Mouse (Mus musculus): ENCODE results near the gene Il23a.

Il23a gene

DNA sequence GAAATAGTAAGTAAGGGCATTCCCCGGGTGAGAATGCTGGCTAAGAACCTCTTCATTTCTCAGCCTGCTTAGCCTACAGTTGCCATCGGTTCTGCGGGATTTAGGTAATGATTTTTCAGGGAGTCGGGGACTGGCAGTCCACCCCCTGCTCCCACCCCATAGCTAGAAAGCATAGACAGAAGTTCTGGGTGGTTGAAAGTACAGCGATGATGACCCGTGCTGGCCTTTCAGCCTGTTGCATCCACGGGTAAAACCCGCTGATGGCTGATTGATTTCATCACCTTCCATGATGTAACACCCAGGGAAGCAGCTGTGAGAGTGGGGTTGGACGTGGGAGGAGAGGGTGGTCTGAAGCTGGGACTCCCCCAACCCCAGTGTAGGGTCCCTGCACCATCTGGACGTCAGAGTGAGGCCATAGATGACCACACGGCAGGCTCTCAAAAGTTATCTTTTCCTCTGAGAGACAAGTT lies at the start of gene Il23a:
Gene Il23a (minus strand): TSS at position 51 of the 470 bp plus-strand sequence.
- no peak for DNase-seq (ENCODE audit: low read depth, low spot score)

- peak; percentile 68 for DNase-seq (ENCODE audit: low read depth, low spot score)
These were observed 49.0 kb upstream of the Il23a start for GRCm38 (mm10) chr10:128347541-128347940.

GRCm38 (mm10) chr10:128344568-128345275 lies 46.2 kb upstream of the Il23a start:
- peak; percentile 94 for DNase-seq (ENCODE audit: low read depth, low spot score)

GRCm38 (mm10) chr10:128343436-128343835 lies 44.9 kb upstream of the Il23a start:
- DNase-seq (ENCODE audit: low read depth, low spot score), result no peak

DNA sequence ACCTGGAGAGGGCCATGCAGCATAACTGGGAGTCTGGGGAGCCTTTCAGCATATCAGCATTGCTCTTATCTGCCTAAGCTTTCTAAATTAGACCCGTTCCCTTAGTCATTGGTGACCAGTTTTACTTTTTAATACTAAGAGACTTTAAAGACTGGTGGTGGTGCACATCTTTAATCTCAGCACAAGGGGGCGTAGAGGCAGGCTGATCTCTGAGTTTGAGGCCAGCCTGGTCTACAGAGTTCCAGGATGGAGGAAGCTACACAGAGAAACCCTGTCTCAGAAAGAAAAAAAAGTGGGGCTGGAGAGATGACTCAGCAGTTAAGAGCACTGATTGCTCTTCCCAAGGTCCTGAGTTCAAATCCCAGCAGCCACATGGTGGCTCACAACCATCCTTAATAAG lies 41.7 kb upstream of the Il23a start:
- peak; percentile 84 for DNase-seq (ENCODE audit: low read depth, low spot score)

DNA sequence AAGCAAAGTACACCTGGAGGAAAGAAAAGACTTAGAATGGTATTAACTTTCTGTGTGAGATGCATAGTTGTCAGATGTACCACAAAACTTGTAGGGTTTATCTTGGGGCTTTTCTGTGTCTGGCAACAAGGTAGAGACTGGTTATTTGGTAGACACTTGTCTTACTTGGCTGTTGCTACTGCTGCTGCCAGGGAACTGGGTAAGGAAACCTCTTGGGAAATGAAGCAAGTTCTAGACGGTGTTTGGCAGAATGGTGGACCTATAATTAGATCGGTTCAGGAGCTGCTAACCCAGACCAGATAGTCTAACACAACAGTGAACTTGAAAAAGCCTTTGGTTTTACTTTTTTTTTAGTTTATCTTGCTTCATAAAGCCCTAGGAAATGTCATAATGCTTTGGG lies 40.4 kb upstream of the Il23a start:
- no peak for DNase-seq (ENCODE audit: low read depth, low spot score)

- peak; percentile 38 for DNase-seq (ENCODE audit: low read depth, low spot score)
These were observed 39.9 kb upstream of the Il23a start for GRCm38 (mm10) chr10:128338415-128338814.

GRCm38 (mm10) chr10:128337306-128338181 lies 39.0 kb upstream of the Il23a start, which contains the start of gene Cs:
Gene Cs, plus strand, starts transcription at chr10:128337734.
- DNase-seq (ENCODE audit: low read depth, low spot score), result peak; percentile 99

DNA sequence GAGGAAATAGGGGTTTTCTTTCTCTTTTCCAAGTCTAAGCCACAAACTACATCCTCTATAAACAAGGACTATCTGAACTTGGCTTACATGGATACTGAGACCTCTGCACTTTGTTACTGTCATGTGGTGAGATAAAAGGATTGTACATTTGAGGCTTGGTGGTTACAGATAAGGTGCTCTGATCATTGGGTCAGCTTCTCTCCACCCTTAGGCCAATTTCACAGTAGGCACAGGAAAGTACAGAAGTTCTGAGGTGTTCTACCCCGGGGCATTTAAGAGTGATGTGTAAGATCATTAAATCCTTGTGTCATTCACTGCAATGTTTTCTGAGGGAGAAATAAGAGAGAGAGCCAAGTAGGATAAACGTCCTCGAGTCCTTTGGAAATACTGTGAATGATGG lies 38.0 kb upstream of the Il23a start:
- no peak for DNase-seq (ENCODE audit: low read depth, low spot score)

- no peak for DNase-seq (ENCODE audit: low read depth, low spot score)
These were observed 37.6 kb upstream of the Il23a start for GRCm38 (mm10) chr10:128336195-128336594.

- DNase-seq (ENCODE audit: low read depth, low spot score), result peak; percentile 84
These were observed 37.0 kb upstream of the Il23a start for GRCm38 (mm10) chr10:128335582-128335981.

- DNase-seq (ENCODE audit: low read depth, low spot score), result peak; percentile 28
These were observed 34.1 kb upstream of the Il23a start for GRCm38 (mm10) chr10:128332358-128333249.

DNA sequence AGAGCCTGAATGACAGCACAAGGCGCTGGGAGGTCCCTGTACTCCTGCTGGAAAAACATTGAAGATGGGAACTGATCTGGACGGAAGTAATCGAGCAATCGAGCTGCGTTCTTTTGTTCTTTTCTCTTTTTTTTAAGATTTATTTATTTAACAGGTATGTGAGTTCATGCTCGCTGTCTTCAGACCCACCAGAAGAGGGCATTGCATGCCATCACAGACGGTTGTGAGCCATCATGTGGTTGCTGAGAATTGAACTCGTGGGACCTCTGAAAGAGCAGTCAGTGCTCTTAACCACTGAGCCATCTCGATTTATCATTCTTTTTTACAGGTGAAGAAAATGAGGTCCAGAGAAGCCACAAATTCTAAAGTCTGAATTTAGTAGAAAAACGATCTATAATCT lies 29.1 kb upstream of the Il23a start:
- peak; percentile 65 for DNase-seq (ENCODE audit: low read depth, low spot score)

DNA sequence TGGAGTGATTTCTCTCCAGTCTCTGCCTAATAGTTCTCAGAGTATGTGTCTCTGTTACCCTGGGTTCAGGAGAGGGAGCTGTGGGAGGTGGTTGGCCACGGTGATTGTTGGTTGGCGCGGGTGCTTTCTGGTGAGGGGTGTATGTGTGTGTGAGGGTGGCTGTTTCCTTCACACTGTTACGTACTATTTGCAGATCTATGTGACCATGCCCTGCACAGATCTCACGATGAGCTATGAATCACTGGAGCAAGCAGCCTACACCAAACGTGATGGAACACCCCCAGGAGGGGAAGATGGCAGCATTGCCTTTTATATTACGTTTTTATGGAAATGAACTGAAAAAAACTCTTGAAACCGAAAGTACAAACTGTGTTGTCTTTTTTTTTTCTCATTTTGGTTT lies 28.3 kb upstream of the Il23a start:
- DNase-seq (ENCODE audit: low read depth, low spot score), result no peak

- DNase-seq (ENCODE audit: low read depth, low spot score), result no peak
These were observed 25.0 kb upstream of the Il23a start for GRCm38 (mm10) chr10:128323516-128323915.

DNA sequence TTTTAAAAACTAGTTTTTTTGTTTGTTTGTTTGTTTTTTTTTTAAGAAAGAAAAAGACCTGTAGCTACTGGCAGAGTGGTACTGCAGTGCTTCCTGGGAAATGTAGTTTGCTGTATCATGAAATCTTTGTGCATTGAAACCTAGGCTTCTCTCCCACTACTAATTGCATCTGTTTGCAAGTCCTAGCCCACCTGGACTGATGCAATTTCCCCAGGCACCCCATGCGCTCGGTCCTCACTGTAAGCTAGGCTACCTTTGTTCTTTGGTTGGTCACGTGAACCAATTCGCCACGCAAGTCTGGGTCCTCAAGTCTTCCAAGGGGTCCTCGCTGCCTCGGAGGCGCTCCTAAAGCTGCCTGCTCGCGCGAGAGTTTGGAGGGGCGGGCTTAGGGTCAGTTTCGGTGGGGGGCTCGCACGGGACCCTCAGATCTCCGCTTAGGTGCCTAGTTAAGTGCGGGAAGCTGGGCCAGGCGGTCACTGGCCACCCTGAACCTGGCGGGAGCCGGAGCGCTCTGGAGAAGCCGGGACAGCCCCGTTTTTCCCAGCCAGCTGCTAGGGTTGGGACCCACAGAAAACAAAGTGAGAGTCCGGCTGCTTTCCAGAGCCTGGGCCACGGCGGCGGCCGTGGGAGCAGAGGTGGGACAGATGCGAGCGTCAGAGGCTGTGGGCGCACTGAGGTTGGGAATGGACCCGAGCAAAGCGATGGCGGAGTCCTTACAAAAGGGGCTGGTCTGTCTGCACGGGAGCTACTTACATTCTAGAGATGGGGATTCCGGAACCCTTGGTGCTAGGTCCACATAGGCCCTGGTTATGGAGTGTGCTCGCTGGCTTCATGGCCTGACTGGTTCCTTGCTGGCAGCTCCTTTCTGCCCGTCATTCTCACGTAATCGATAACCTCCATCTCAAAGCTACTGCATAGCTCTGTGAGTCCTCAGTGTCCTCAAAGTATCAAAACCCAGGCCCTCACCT lies 23.9 kb upstream of the Il23a start, which contains the start of gene Cnpy2:
Gene Cnpy2 (plus strand): TSS at position 319 of the 968 bp plus-strand sequence.
- DNase-seq (ENCODE audit: low read depth, low spot score), result peak; percentile 99

DNA sequence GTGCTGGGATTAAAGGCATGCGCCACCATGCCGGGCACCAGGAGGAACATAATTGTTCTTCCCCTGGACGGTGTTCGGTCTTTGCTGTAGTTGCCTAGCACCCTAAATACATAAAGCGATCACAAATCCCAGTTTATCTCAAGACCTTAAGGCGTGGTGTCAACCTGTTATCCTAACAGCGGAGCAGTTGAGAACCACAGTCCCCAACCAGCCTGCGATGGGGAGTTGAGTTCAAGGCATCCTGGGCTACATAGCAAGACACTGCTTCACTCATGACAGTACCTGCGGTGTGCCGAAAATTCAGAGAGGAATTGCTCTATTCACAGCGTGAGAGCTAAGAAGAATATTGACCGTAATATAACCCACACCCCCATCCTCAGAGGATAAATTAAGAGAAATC lies 23.1 kb upstream of the Il23a start:
- DNase-seq (ENCODE audit: low read depth, low spot score), result peak; percentile 40

- DNase-seq (ENCODE audit: low read depth, low spot score), result no peak
These were observed 17.0 kb upstream of the Il23a start for GRCm38 (mm10) chr10:128315578-128315977.

- no peak for DNase-seq (ENCODE audit: low read depth, low spot score)
These were observed 12.3 kb upstream of the Il23a start for GRCm38 (mm10) chr10:128310902-128311301.

DNA sequence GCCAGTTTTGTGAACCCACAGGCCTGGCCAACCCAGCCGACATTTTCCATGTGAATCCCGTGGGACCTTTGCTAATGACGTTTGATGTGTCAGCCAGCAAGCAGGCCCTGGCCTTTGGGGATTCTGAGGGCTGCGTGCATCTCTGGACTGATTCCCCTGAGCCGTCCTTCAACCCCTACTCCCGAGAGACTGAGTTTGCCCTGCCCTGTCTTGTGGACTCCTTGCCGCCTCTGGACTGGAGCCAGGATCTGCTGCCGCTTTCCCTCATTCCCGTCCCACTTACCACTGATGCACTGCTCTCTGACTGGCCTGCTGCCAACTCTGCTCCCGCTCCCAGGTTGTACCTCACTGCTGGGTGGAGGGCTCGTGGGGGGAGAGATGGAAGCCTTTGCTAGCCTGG lies 11.6 kb upstream of the Il23a start:
- no peak for DNase-seq (ENCODE audit: low read depth, low spot score)

All from R1 (cell line).